In the genomic region with DNA sequence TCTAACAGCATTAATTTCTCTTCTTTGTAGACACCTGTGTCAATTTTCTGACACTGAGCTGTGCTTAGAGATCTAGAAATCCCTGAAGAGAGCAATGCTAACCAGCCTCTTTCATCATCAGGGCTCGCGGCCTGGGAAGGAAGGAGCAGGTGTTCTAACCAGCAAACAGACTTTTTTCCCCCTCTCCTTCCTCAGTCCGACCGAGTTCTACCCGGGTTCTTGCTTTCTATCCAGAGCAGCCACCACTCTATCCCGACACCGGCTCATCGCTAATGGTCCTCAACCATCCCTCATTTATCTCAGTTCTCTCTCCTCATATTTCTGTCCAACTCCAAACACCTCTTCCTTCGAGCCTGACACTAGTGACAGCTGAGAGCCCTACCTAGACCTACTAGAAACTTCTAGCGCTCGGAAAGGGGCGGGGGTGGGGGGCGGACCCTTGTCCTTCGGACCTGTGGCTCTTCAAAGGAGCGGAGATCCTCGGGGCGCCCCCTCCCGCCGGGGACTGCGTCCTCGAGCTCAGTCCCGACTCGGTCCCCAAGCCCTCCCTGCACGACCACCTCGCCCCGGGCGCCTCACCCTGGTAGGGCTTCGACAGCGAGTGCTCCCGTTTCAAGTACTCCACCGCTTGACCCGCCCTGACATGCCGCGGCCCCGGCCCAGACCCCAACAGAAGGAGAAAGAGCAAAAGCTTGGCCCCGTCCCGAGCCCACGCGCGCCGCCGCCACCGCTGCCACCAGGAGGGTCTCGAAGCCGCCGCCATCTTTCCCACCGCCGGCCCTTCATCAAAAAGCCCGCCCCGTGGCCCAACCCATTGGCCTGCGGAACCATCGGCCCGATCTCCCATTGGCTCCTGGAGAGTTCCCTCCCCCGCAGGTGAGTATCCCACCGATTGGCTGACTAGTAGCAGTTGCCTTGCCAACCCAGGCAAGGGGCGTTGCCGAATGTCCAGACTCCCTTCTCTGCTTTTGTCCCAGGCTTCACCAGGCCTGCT, we compare ENCODE assay signal across 8 mouse cellular contexts. TPM values are rescaled to one million over a fixed set of nuclear protein-coding genes. Genes with fewer than 3 reads are reported as not detected.
DNase-seq lines count a peak whose midpoint lies in the region; ATAC-seq and TF ChIP-seq lines count a peak whose summit lies in the region.

Gene Lman2l (minus strand): TSS at position 801 of the 994 bp plus-strand sequence.

- peaks cover 12% of the 10 kb centered on the region for H3K4me1 ChIP-seq in hindbrain, embryonic 10.5 days (replicated peaks)
- no peaks in the 10 kb centered on the region for H3K4me1 ChIP-seq in lung, postnatal 0 days (ENCODE audit: insufficient read depth, low read depth, low read length)

- TF ChIP-seq CTCF in lung, postnatal 0 days (IDR thresholded peaks at IDR 0.05): no peak

- ATAC-seq in frontal cortex, adult (ENCODE audit: low TSS enrichment): peak; percentile 99
- ATAC-seq in lung, postnatal 0 days: peak; percentile 100

- peak within 1 kb of the TSS; percentile 94 for H3K27ac ChIP-seq in hindbrain, embryonic 10.5 days
- H3K27ac ChIP-seq in lung, postnatal 0 days (ENCODE audit: low read length): peak within 1 kb of the TSS; percentile 60

- peaks cover 32% of the 10 kb centered on the region for H3K36me3 ChIP-seq in hindbrain, embryonic 10.5 days
- no peaks in the 10 kb centered on the region for H3K36me3 ChIP-seq in lung, postnatal 0 days (ENCODE audit: insufficient read depth, low read length)

- peak; percentile 99 for DNase-seq in MN1 (ENCODE audit: low spot score)
- peak; percentile 97 for DNase-seq in cerebellum, adult 9-10 months
- DNase-seq in hindbrain, embryonic 10.5 days (ENCODE audit: low spot score): peak; percentile 97
- peak; percentile 99 for DNase-seq in layer of hippocampus, adult 9-11 months
- DNase-seq in lung, postnatal 0 days (ENCODE audit: low spot score): peak; percentile 98
- peak; percentile 91 for DNase-seq in ovary, postnatal 14 days (ENCODE audit: low spot score)
- peak; percentile 98 for DNase-seq in thymus, postnatal 14 days

- peak within 1 kb of the TSS; percentile 85 for H3K4me2 ChIP-seq in lung, postnatal 0 days (replicated peaks; ENCODE audit: low read depth, low read length)

- H3K9ac ChIP-seq in lung, postnatal 0 days (replicated peaks; ENCODE audit: low read depth): peak within 1 kb of the TSS; percentile 41

- H3K27me3 ChIP-seq in hindbrain, embryonic 10.5 days (ENCODE audit: insufficient read depth, poor library complexity, severe bottlenecking): no peaks in the 10 kb centered on the region
- H3K27me3 ChIP-seq in lung, postnatal 0 days (replicated peaks; ENCODE audit: insufficient read depth, low read length): no peaks in the 10 kb centered on the region

- no peaks in the 10 kb centered on the region for H3K9me3 ChIP-seq in hindbrain, embryonic 10.5 days
- no peaks in the 10 kb centered on the region for H3K9me3 ChIP-seq in lung, postnatal 0 days (ENCODE audit: low read length)

- WGBS in hindbrain, embryonic 10.5 days: under 1% methylated on average over 57 of the region's 57 CpGs
- under 1% methylated on average over 55 of the region's 57 CpGs for WGBS in lung, postnatal 0 days

- TF ChIP-seq EP300 in lung, postnatal 0 days (IDR thresholded peaks at IDR 0.05): no peak

- H3K4me3 ChIP-seq in hindbrain, embryonic 10.5 days: peak within 1 kb of the TSS; percentile 76
- peak within 1 kb of the TSS; percentile 71 for H3K4me3 ChIP-seq in lung, postnatal 0 days (ENCODE audit: low read depth, low read length)

RNA-seq across cellular contexts. Expression of gene Lman2l, which starts in this region (rescaled TPM):
- 62.9 and 65.2 TPM in 2 replicates for polyA plus RNA-seq in hindbrain, embryonic 10.5 days (2016; fragmentation: Nextera tagmentation; extraction: Ambion mirVana)
- 15.9 and 25.1 TPM in 2 replicates for polyA plus RNA-seq in lung, postnatal 0 days (2015; fragmentation: Nextera tagmentation; extraction: Ambion mirVana)

Comparison
In these comparisons a context has a peak if more than half of its experiments do, and no peak if none do; other contexts are left out.
1. Peak in every context shown above with its lines: DNase-seq, ATAC-seq, H3K4me3 ChIP-seq and H3K27ac ChIP-seq.